In genomic region chr5:9157336-9157735, GRCm38 (mm10) we compare ENCODE assay signal across 17 mouse cellular contexts.
"Had no signal": no experiment of that assay in that cellular context is flagged by ENCODE, and none has a peak within 500 bp of the region (broad histone marks: within the 10 kb centered on the region; RNA-seq: fewer than 3 reads in every experiment).

No protein-coding gene starts in this region.

- H3K9me3 ChIP-seq: liver, embryonic 15.5 days; lung, embryonic 15.5 days; megakaryocyte, embryonic 14.5 days; midbrain, embryonic 12.5 days; midbrain, embryonic 15.5 days; neural tube, embryonic 12.5 days; stomach, embryonic 15.5 days had no signal

- H3K36me3 ChIP-seq: liver, embryonic 15.5 days; midbrain, embryonic 12.5 days; midbrain, embryonic 15.5 days; stomach, embryonic 15.5 days had no signal

- H3K27ac ChIP-seq: liver, embryonic 15.5 days; lung, embryonic 15.5 days; macrophage; midbrain, embryonic 12.5 days; midbrain, embryonic 15.5 days; neural tube, embryonic 12.5 days; stomach, embryonic 15.5 days; stomach, postnatal 0 days had no signal

- DNase-seq: liver, postnatal 0 days; lung, adult 2 months; lung, postnatal 14 days; lung, postnatal 36 days; right cerebral cortex, postnatal 14 days; thymus, postnatal 14 days; thymus, postnatal 36 days had no signal

- H3K4me1 ChIP-seq: stomach, embryonic 15.5 days had no signal

- H3K4me3 ChIP-seq: liver, embryonic 15.5 days; lung, embryonic 15.5 days; megakaryocyte, embryonic 14.5 days; midbrain, embryonic 12.5 days; midbrain, embryonic 15.5 days; neural tube, embryonic 12.5 days; stomach, embryonic 15.5 days had no signal

- ATAC-seq: liver, postnatal 0 days; lung, postnatal 0 days; midbrain, embryonic 15.5 days had no signal

- H3K27me3 ChIP-seq: liver, embryonic 15.5 days; lung, embryonic 15.5 days; megakaryocyte, embryonic 14.5 days; midbrain, embryonic 12.5 days; midbrain, embryonic 15.5 days; neural tube, embryonic 12.5 days; stomach, embryonic 15.5 days had no signal

- H3K4me2 ChIP-seq: liver, embryonic 15.5 days; lung, embryonic 15.5 days; midbrain, embryonic 12.5 days; midbrain, embryonic 15.5 days; neural tube, embryonic 12.5 days; stomach, embryonic 15.5 days had no signal

- H3K9ac ChIP-seq: liver, embryonic 15.5 days; liver, postnatal 0 days; lung, embryonic 15.5 days; midbrain, embryonic 12.5 days; midbrain, embryonic 15.5 days; neural tube, embryonic 12.5 days; stomach, embryonic 15.5 days had no signal
